Mouse (Mus musculus) testis, adult 2 months (tissue): ENCODE results near the gene Creb1. TPM values are rescaled to one million over a fixed set of nuclear protein-coding genes. Genes with fewer than 3 reads are reported as not detected.

ENCODE experiments used
- H3K27ac ChIP-seq: fragments of 200-500 bp; 2 replicates; pipeline ENCODE4 v1.5.1; 2012; ENCODE audit warnings: low read depth, low read length; ENCODE audit not compliant: control insufficient read depth, insufficient read depth
- H3K27me3 ChIP-seq: fragments of 200-500 bp; 2 replicates; pipeline ENCODE4 v1.6.1; 2012; ENCODE audit warnings: mild to moderate bottlenecking, low read length, moderate library complexity; ENCODE audit not compliant: control insufficient read depth, insufficient read depth
- H3K36me3 ChIP-seq: fragments of 200-500 bp; 2 replicates; pipeline ENCODE4 v1.6.1; 2012; ENCODE audit warnings: mild to moderate bottlenecking, low read length; ENCODE audit not compliant: control insufficient read depth, insufficient read depth
- H3K4me1 ChIP-seq: fragments of 200-500 bp; 2 replicates; pipeline ENCODE4 v1.6.1; 2012; ENCODE audit warnings: low read length; ENCODE audit not compliant: control insufficient read depth, insufficient read depth
- H3K4me3 ChIP-seq: fragments of 200-500 bp; 2 replicates; pipeline ENCODE4 v1.5.1; 2012; ENCODE audit warnings: low read depth, mild to moderate bottlenecking, low read length, moderate library complexity, mixed read lengths; ENCODE audit not compliant: control insufficient read depth
- CTCF ChIP-seq: fragments of 200-500 bp; IDR thresholded peaks from 2 replicates; pipeline ENCODE4 v1.5.1; 2012; ENCODE audit warnings: low read depth, mild to moderate bottlenecking, inconsistent platforms, low read length, moderate library complexity; ENCODE audit not compliant: control insufficient read depth, insufficient read depth, insufficient replicate concordance
- POLR2A ChIP-seq: fragments of 200-500 bp; IDR thresholded peaks from 2 replicates; pipeline ENCODE4 v1.6.1; 2012; ENCODE audit warnings: low read depth, mild to moderate bottlenecking, inconsistent platforms, low read length, moderate library complexity; ENCODE audit not compliant: control insufficient read depth
- polyA plus RNA-seq: library from polyadenylated mRNA; depleted of rRNA; stranded (reverse); fragments of >200 nt; gene quantifications from 2 replicates; pipeline ENCODE4 v1.2.3, GENCODE M21; 2012

The Creb1 gene
- polyA plus RNA-seq, 1 experiment: 8.2 TPM

DNA sequence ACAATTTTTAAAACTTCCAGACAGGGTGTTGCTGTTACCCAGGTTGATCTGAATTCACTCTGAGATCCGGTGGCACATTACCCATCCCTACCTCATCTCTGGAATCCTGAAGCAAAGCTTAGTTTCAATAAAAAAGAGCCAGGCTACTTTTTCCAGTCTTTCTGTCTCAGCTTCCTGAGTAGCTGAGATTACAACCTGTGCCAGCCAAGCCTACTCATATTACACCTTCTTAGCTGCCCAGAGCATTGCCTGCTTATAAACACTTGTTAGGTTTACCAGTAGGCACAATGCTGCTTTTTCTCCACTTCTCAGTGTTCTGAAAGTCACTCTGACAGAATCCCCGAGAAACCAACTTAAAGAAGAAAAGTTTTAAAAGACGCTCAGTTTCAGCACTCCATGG is 46.4 kb downstream of the Creb1 start:
- no peaks in the 10 kb centered on the region for H3K27me3 ChIP-seq
- no peak for TF ChIP-seq POLR2A
- no peak for TF ChIP-seq CTCF
- H3K27ac ChIP-seq: no peak overlapping the region
- H3K36me3 ChIP-seq: no peaks in the 10 kb centered on the region; the same call in none of the 2 replicates
- H3K4me1 ChIP-seq: no peaks in the 10 kb centered on the region
- H3K4me3 ChIP-seq: no peak overlapping the region

DNA sequence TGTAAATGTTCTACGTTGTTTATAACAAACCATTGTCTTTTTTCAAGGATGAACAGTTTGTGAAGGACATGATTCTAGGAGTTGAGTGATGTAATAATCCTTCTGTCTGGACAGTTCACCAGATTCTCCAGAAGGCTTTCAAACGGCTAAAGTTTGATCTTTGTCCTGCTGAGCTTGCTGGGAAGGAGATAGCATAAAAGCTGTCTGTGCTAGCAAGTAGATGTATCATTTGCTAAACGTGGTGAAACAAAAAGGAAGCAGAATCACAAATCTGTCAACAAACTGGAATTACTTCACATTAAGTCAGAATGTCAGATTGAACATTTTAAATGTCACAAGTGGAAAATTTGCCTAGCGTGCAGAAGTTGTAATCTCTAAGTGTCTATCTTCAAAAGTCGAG is 66.5 kb downstream of the Creb1 start:
- Histone ChIP-seq H3K4me3 (no peak overlapping the region), H3K4me1 (no peaks in the 10 kb centered on the region; the same call in 1 of the 2 replicates), H3K27me3 (no peaks in the 10 kb centered on the region), H3K27ac (no peak overlapping the region), H3K36me3 (no peaks in the 10 kb centered on the region)
- TF ChIP-seq POLR2A (no peak), CTCF (no peak)

DNA sequence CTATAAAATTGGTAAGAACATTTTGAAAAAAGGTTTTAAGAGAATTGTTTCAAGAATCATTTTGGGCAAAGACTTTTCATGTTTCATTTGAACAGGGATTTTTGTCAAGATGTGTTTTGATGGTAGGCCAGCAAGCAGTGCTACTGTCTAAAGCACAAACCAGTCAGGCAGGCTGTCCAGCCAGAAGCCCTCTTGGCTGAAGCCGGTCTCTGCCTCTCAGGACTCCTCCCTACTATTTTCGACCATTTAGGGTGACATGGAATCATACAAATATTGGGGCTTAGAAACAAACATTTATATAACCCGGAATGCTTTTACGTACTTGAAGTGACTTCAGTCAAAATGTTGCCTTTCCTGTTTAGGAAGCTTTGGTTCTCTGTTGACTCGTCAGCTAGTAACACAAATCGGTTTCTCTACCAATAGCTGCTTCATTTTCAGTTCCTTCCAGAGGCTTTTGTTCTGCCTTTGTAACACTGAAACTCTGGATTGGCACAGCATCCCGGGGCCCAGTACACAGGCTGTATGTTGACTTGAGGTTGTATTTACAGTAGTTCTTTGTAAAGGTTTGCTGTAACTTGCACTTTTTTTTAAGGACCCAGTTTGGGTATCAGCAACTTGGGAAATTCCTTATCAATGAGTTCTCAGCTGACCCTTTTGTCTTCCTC is 68.1 kb downstream of the Creb1 start:
- H3K4me1 ChIP-seq: no peaks in the 10 kb centered on the region; the same call in 1 of the 2 replicates

DNA sequence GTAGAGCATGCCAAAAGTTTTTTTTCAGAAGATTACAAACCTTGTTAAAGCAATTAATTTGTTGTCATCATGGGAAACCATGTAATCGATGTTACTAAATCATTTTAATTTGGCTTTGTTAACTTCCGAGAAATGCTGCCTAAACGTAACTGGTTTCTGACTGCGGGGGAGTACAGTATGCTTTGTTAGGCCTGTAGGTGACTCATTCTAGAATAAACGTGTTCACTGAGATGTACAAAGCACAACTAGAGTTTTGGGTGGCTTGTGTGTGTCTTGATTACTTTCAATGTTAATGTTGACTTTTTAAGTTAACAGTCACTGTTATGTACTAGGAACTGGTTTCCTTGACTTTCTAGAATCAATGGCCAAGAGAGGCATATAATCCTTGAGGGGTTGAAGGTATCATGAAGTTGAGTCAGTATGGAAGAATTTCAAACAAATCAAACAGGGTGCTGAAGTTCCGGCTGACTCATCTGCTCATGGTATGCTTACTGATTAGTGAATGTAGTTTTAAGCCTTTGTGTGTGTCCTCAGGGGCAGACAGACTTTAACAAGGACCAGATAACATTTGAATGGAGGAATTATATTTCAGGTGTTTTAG is 68.9 kb downstream of the Creb1 start:
- H3K4me3 ChIP-seq: no peak overlapping the region
- TF ChIP-seq CTCF: no peak
- no peak for TF ChIP-seq POLR2A
- no peak overlapping the region for H3K27ac ChIP-seq
- no peaks in the 10 kb centered on the region for H3K36me3 ChIP-seq
- no peaks in the 10 kb centered on the region for H3K27me3 ChIP-seq
- no peaks in the 10 kb centered on the region for H3K4me1 ChIP-seq

More for the DNA sequence above, 68.1 kb downstream of the Creb1 start:
- H3K36me3 ChIP-seq: no peaks in the 10 kb centered on the region
- H3K4me3 ChIP-seq: no peak overlapping the region
- no peak overlapping the region for H3K27ac ChIP-seq
- H3K27me3 ChIP-seq: no peaks in the 10 kb centered on the region
- no peak for TF ChIP-seq POLR2A
- no peak for TF ChIP-seq CTCF

DNA sequence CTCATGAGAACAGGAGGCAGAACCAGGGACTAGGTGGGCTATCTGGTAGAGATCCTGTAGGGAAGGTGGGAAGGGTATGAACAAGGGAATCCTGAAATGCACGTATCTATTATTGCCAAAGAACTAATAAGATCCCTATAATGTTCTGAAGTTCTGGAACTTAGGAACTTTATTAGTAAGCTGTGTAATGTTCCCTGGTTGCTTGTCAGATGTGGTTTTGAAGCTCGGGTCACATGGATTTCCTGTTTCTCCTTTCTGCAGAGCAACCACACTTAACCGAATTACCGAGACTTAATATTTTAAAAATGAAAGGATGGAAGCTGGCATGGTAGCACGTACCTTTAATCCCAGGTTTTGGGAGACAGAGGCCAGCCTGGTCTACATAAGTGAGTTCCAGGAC is 70.9 kb downstream of the Creb1 start:
- no peaks in the 10 kb centered on the region for H3K36me3 ChIP-seq
- TF ChIP-seq POLR2A: no peak
- TF ChIP-seq CTCF: no peak
- no peaks in the 10 kb centered on the region for H3K4me1 ChIP-seq
- H3K4me3 ChIP-seq: no peak overlapping the region
- H3K27ac ChIP-seq: no peak overlapping the region
- H3K27me3 ChIP-seq: no peaks in the 10 kb centered on the region

DNA sequence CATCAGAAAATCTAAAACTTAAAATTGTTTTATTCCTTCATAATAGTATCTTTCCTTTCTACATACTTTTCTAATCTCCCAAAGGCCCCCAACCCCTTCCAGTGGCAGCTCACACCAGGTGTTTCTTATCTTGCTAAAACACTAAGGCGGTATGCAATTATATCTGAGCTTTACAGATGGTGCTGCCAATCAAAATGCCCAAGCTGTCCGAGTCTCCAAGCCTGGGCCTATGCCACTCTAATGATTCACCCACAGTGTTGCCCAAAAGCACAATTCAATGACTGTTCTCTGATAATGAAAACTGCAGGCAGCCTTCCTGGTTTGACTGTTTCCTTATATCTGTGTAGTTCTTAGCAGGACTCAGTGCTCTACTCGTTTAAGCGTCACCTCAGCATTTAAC is 76.7 kb downstream of the Creb1 start:
- TF ChIP-seq CTCF (no peak), POLR2A (no peak)
- no peaks in the 10 kb centered on the region for H3K36me3 ChIP-seq
- no peaks in the 10 kb centered on the region for H3K27me3 ChIP-seq
- no peak overlapping the region for H3K4me3 ChIP-seq
- H3K27ac ChIP-seq: no peak overlapping the region
- no peaks in the 10 kb centered on the region for H3K4me1 ChIP-seq

DNA sequence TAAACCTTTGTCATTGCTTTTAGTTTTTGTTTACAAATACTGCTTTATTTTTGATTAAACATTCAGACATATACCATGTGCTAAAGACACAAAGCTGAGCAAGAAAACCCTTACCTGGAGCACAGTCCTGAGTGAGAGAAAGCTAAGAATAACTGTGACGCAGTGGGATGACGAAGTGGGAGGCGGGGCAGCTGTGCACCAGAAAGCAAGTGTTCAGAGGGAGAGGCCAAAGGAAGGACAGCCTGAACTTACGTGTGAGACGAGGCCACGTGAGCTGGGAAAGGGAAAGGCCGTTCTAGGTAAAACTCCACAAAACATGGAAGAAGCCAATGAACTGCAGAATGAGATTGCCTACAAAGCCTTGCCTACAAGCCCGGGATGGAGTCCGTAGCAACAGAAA is 77.5 kb downstream of the Creb1 start:
- Histone ChIP-seq H3K36me3 (no peaks in the 10 kb centered on the region), H3K27me3 (no peaks in the 10 kb centered on the region)

More for the DNA sequence above, 77.5 kb downstream of the Creb1 start:
- no peaks in the 10 kb centered on the region for H3K4me1 ChIP-seq
- H3K4me3 ChIP-seq: no peak overlapping the region
- no peak overlapping the region for H3K27ac ChIP-seq
- TF ChIP-seq POLR2A: no peak
- TF ChIP-seq CTCF: no peak
